Mouse (Mus musculus) midbrain, embryonic 13.5 days (tissue): ENCODE measurements at regions not wholly inside any gene's neighbourhood (a gene's known extent, or its start where the extent isn't known, plus 50 kb on each side); places are given as distances from the start of the nearest gene placed in this dataset.

Experiments used
- ATAC-seq: fragments of 200-750 bp; cut with Nextera tagmentation; 2 replicates; pipeline ENCODE4 v1.8.0; 2017; ENCODE audit warnings: mild to moderate bottlenecking, moderate TSS enrichment, moderate library complexity
- H3K27ac ChIP-seq: fragments of 300-500 bp; sonication (generic); 2 replicates; pipeline ENCODE4 v1.5.1; 2015; ENCODE audit warnings: inconsistent platforms, mild to moderate bottlenecking, moderate library complexity
- H3K27me3 ChIP-seq: fragments of 300-500 bp; sonication (generic); 2 replicates; pipeline ENCODE4 v1.6.1; 2015; ENCODE audit warnings: mild to moderate bottlenecking, inconsistent platforms
- H3K36me3 ChIP-seq: fragments of 300-500 bp; sonication (generic); 2 replicates; pipeline ENCODE4 v1.6.1; 2015; ENCODE audit warnings: mild to moderate bottlenecking, inconsistent platforms
- H3K4me1 ChIP-seq: fragments of 300-500 bp; sonication (generic); replicated peaks from 2 replicates; pipeline ENCODE4 v1.6.1; 2015; ENCODE audit warnings: inconsistent platforms
- H3K4me2 ChIP-seq: fragments of 300-500 bp; sonication (generic); replicated peaks from 2 replicates; pipeline ENCODE4 v1.6.1; 2015; ENCODE audit warnings: moderate library complexity, mild to moderate bottlenecking, inconsistent platforms
- H3K4me3 ChIP-seq: fragments of 300-500 bp; sonication (generic); replicated peaks from 2 replicates; pipeline ENCODE4 v1.5.1; 2015; ENCODE audit warnings: mild to moderate bottlenecking, inconsistent platforms
- H3K9ac ChIP-seq: fragments of 300-500 bp; sonication (generic); replicated peaks from 2 replicates; pipeline ENCODE4 v1.6.1; 2015; ENCODE audit warnings: mild to moderate bottlenecking, inconsistent platforms
- H3K9me3 ChIP-seq: fragments of 300-500 bp; sonication (generic); 2 replicates; pipeline ENCODE4 v1.6.1; 2016; ENCODE audit warnings: mild to moderate bottlenecking, inconsistent platforms
- WGBS: fragments of 180-500 bp; shearing (Covaris S2); methylation state at CpG from one replicate; pipeline ENCODE4 v1.1.7; 2015; 5-methylcytosine and 5-hydroxymethylcytosine counted together

DNA sequence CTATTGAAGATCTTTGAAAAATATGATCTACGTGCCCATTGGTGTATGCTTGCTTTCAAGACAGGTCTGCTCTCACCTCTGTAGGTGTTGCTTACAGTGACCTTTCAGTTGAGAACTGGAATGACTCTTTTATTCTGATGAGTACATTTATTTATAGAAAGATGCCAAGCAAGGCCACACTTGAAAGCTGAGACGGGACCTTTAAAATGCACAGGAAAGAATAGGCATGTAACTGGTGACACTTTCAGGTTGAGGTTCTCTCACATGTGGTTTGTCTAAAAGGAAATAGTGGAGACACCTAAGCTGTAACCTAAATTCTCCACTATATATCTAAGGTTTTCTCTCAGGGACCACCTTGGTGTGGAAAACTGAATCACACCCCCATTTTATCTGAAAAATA, 326.0 kb upstream of the Cblb start:
- WGBS, result 91% methylated on average over 2 of the region's 2 CpGs
- no peaks in the 10 kb centered on the region for H3K9me3 ChIP-seq
- H3K9ac ChIP-seq, result no peak overlapping the region
- H3K4me3 ChIP-seq, result no peak overlapping the region
- no peaks in the 10 kb centered on the region for H3K4me1 ChIP-seq
- no peak for ATAC-seq
- H3K36me3 ChIP-seq, result no peaks in the 10 kb centered on the region
- no peak overlapping the region for H3K4me2 ChIP-seq
- no peaks in the 10 kb centered on the region for H3K27me3 ChIP-seq
- no peak overlapping the region for H3K27ac ChIP-seq

GRCm38 (mm10) chr16:51718695-51719094, 312.3 kb upstream of the Cblb start:
- WGBS, result 73% methylated on average over 2 of the region's 2 CpGs
- H3K36me3 ChIP-seq, result no peaks in the 10 kb centered on the region
- no peak overlapping the region for H3K4me3 ChIP-seq
- H3K27me3 ChIP-seq, result no peaks in the 10 kb centered on the region
- no peak for ATAC-seq
- no peaks in the 10 kb centered on the region for H3K4me1 ChIP-seq
- H3K27ac ChIP-seq, result no peak overlapping the region
- no peaks in the 10 kb centered on the region for H3K9me3 ChIP-seq
- H3K4me2 ChIP-seq, result no peak overlapping the region
- H3K9ac ChIP-seq, result no peak overlapping the region

- no peaks in the 10 kb centered on the region for H3K36me3 ChIP-seq
- 75% methylated on average over 2 of the region's 2 CpGs for WGBS
- no peak overlapping the region for H3K4me2 ChIP-seq
- no peak overlapping the region for H3K27ac ChIP-seq
- H3K4me1 ChIP-seq, result no peaks in the 10 kb centered on the region
- ATAC-seq, result no peak
- H3K27me3 ChIP-seq, result no peaks in the 10 kb centered on the region
- H3K9ac ChIP-seq, result no peak overlapping the region
- no peaks in the 10 kb centered on the region for H3K9me3 ChIP-seq
- no peak overlapping the region for H3K4me3 ChIP-seq
Measured at GRCm38 (mm10) chr16:51719637-51720036, 311.4 kb upstream of the Cblb start.

- Histone ChIP-seq H3K36me3 (no peaks in the 10 kb centered on the region), H3K9me3 (no peaks in the 10 kb centered on the region), H3K9ac (no peak overlapping the region), H3K4me1 (no peaks in the 10 kb centered on the region), H3K4me3 (no peak overlapping the region), H3K27ac (no peak overlapping the region), H3K27me3 (no peaks in the 10 kb centered on the region), H3K4me2 (no peak overlapping the region)
- ATAC-seq, result no peak
- 83% methylated on average over 4 of the region's 4 CpGs for WGBS
Measured at GRCm38 (mm10) chr16:51722682-51723081, 308.3 kb upstream of the Cblb start.

DNA sequence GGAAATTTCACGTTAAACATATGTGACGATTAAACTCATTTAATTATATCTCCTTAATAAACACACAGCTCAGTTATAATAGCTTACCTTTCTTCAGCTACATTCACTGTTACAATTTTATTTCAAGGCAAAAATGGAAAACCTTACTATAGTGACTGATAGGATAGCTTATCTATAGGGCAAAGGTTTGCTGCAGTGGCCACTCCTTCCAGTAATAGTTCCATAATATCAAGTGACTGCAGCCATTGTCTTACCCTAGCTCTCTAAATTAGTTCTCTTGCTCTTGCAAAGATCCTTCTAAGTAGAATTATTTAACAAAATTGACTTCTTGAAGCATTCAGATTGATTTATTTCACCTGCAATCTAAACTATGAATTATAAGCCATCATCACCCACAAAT, 289.1 kb upstream of the Cblb start:
- H3K4me3 ChIP-seq, result no peak overlapping the region
- H3K4me1 ChIP-seq, result no peaks in the 10 kb centered on the region
- H3K4me2 ChIP-seq, result no peak overlapping the region
- H3K27ac ChIP-seq, result no peak overlapping the region
- H3K36me3 ChIP-seq, result no peaks in the 10 kb centered on the region
- 96% methylated on average over 2 of the region's 2 CpGs for WGBS
- no peaks in the 10 kb centered on the region for H3K27me3 ChIP-seq
- no peaks in the 10 kb centered on the region for H3K9me3 ChIP-seq
- ATAC-seq, result no peak
- no peak overlapping the region for H3K9ac ChIP-seq

GRCm38 (mm10) chr16:51751878-51752277, 279.1 kb upstream of the Cblb start:
- H3K9me3 ChIP-seq, result no peaks in the 10 kb centered on the region
- H3K4me1 ChIP-seq, result no peaks in the 10 kb centered on the region
- H3K9ac ChIP-seq, result no peak overlapping the region
- no peaks in the 10 kb centered on the region for H3K36me3 ChIP-seq
- no peak overlapping the region for H3K4me2 ChIP-seq
- no peaks in the 10 kb centered on the region for H3K27me3 ChIP-seq
- WGBS, result 15% methylated on average over 7 of the region's 7 CpGs
- no peak overlapping the region for H3K4me3 ChIP-seq
- no peak overlapping the region for H3K27ac ChIP-seq
- peak; percentile 71 for ATAC-seq

DNA sequence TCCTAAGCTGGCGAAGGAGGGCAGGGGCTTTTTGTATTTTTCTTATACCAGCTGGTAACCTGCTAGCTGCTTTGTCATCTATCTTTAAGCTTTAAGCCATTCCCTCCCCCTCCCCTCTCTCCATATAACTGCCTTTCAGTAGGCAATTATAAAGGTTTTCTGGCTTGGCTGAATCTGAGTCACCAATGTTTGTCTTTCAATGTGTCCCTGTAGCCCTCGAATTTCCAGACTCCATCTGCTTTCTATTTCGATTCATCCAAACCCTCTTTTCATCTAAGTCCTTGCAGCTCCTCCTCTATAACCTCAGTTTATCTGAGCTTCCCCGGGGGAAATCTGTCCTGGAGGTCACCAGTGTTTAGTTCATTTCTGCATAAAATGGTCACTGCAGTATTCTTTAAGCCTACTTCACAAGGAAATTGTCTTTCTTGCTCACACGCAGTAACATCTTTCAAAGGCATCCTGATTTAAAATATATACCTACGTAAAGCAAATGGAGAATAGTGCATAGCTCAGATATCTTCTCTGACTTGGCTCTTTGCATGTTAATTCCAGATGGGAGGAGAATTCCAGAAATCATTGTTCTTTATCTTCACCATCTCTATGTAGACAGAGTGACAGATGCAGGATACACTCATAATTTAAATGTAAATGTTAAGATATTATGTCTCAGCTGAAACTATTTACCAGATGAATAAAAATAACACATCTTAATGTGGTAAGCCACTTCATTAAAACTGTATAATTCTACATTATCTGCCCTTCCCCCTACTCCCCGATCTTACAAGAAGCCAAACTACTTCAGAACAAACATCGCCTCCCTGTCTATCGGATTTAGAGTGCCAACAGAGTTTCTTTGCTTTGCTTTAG, 272.4 kb upstream of the Cblb start:
- WGBS, result 36% methylated on average over 9 of the region's 9 CpGs
- no peaks in the 10 kb centered on the region for H3K36me3 ChIP-seq
- H3K4me3 ChIP-seq, result no peak overlapping the region
- ATAC-seq, result peak; percentile 53
- H3K27me3 ChIP-seq, result no peaks in the 10 kb centered on the region
- no peak overlapping the region for H3K9ac ChIP-seq
- H3K9me3 ChIP-seq, result no peaks in the 10 kb centered on the region
- H3K27ac ChIP-seq, result peak overlapping the region; percentile 30; the same call in 1 of the 2 replicates
- peaks cover 9% of the 10 kb centered on the region for H3K4me1 ChIP-seq
- no peak overlapping the region for H3K4me2 ChIP-seq

GRCm38 (mm10) chr16:51759228-51759647, 271.8 kb upstream of the Cblb start:
- Histone ChIP-seq H3K27me3 (no peaks in the 10 kb centered on the region), H3K9ac (no peak overlapping the region), H3K36me3 (no peaks in the 10 kb centered on the region), H3K4me2 (no peak overlapping the region), H3K4me3 (no peak overlapping the region), H3K27ac (no peak overlapping the region), H3K9me3 (no peaks in the 10 kb centered on the region), H3K4me1 (peaks cover 9% of the 10 kb centered on the region)
- no peak for ATAC-seq
- 52% methylated on average over 4 of the region's 4 CpGs for WGBS

DNA sequence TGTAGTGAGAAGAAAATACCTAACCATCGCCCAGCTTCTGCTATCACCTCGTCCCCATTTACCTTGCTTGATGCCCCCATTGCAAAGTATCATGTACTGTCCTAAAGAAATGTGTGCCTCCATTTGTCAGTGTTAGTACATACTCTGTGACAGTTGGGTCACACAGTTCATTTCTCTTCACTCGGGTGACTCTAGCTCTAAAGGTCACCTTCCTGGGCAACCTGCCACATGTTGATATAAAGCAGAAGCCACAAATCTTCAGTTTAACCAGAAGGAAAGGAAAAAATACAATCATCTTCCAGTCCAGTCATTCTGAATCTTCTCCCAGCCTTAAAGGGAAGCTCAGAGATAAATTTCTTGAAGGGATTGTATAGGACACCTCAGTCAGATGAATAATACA, 263.5 kb upstream of the Cblb start:
- Histone ChIP-seq H3K9me3 (no peaks in the 10 kb centered on the region), H3K4me1 (no peaks in the 10 kb centered on the region), H3K4me2 (no peak overlapping the region), H3K9ac (no peak overlapping the region), H3K27me3 (no peaks in the 10 kb centered on the region), H3K27ac (no peak overlapping the region), H3K36me3 (no peaks in the 10 kb centered on the region), H3K4me3 (no peak overlapping the region)
- 93% methylated on average over 3 of the region's 3 CpGs for WGBS
- no peak for ATAC-seq

DNA sequence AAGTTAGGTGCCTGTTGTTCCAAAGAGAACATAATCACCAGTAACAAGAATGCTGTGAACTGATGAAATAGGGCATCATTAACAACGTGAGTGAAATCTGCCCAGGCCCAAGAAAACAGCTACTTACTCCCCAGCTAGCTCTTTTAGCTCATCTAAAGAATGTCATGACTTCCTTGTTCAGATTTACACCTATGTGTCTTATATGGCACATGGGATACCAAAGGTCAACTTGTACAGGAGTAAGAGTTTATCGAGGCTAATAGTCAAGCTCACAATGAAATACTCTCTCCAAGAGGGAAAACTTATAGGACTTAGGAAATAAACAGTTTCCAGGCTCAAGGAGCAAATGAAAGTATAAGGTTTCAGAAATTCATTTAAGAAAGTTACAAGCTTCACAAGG, 252.1 kb upstream of the Cblb start:
- no peak overlapping the region for H3K4me3 ChIP-seq
- no peak overlapping the region for H3K27ac ChIP-seq
- H3K36me3 ChIP-seq, result no peaks in the 10 kb centered on the region
- H3K27me3 ChIP-seq, result no peaks in the 10 kb centered on the region
- H3K4me1 ChIP-seq, result no peaks in the 10 kb centered on the region
- no peak overlapping the region for H3K9ac ChIP-seq
- WGBS, result 91% methylated on average over 2 of the region's 2 CpGs
- H3K4me2 ChIP-seq, result no peak overlapping the region
- ATAC-seq, result no peak
- H3K9me3 ChIP-seq, result no peaks in the 10 kb centered on the region

- 95% methylated on average over 3 of the region's 3 CpGs for WGBS
- ATAC-seq, result no peak
- H3K4me2 ChIP-seq, result no peak overlapping the region
- H3K4me3 ChIP-seq, result no peak overlapping the region
- H3K27me3 ChIP-seq, result no peaks in the 10 kb centered on the region
- H3K9me3 ChIP-seq, result no peaks in the 10 kb centered on the region
- no peaks in the 10 kb centered on the region for H3K4me1 ChIP-seq
- H3K9ac ChIP-seq, result no peak overlapping the region
- no peaks in the 10 kb centered on the region for H3K36me3 ChIP-seq
- no peak overlapping the region for H3K27ac ChIP-seq
Measured at GRCm38 (mm10) chr16:51795003-51795402, 236.0 kb upstream of the Cblb start.

DNA sequence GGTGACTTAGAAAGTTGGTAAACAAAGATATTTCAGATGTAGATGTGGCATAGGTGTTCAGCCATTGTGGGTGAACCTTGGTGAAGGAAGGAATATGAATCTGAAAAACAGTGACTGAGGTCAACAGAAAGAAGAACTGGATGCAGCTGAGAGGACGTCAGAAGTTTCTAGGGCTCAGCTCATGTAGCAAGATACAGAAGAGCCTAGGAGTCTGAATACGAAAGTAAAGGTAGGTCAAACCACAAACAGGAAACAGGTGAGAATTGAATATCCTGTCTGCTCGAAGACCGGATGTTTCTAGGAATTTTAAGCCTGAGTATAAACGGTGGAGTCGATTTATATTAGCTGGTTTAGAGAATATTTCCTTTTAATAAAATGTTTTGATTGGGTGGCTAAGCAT, 223.7 kb upstream of the Cblb start:
- Histone ChIP-seq H3K27ac (no peak overlapping the region), H3K4me1 (no peaks in the 10 kb centered on the region), H3K27me3 (no peaks in the 10 kb centered on the region), H3K9me3 (no peaks in the 10 kb centered on the region), H3K4me3 (no peak overlapping the region), H3K9ac (no peak overlapping the region), H3K36me3 (no peaks in the 10 kb centered on the region), H3K4me2 (no peak overlapping the region)
- 92% methylated on average over 6 of the region's 6 CpGs for WGBS
- ATAC-seq, result no peak

- H3K27me3 ChIP-seq, result no peaks in the 10 kb centered on the region
- H3K36me3 ChIP-seq, result no peaks in the 10 kb centered on the region
- no peak overlapping the region for H3K4me3 ChIP-seq
- 83% methylated on average over 2 of the region's 2 CpGs for WGBS
- no peak overlapping the region for H3K9ac ChIP-seq
- no peak for ATAC-seq
- H3K9me3 ChIP-seq, result no peaks in the 10 kb centered on the region
- no peak overlapping the region for H3K4me2 ChIP-seq
- H3K4me1 ChIP-seq, result no peaks in the 10 kb centered on the region
- H3K27ac ChIP-seq, result no peak overlapping the region
Measured at GRCm38 (mm10) chr16:51809120-51809519, 221.9 kb upstream of the Cblb start.
